Mouse (Mus musculus) gastrocnemius, postnatal 36 days (tissue): ENCODE data around the gene Sh3bgrl3. TPM values are rescaled to one million over a fixed set of nuclear protein-coding genes. Genes with fewer than 3 reads are reported as not detected.
A peak's percentile ranks its signal among the peaks of the same experiment; 100 is the strongest.

Experiments
- DNase-seq, 2 experiments: peaks; one replicate each; pipeline ENCODE4 v3.0.0; 2022
- intact Hi-C: fragments of 180-260 bp; cut with DNase I; formaldehyde crosslinking; loops from one replicate; pipeline ENCODE4 v1.15.1; 2025
- total RNA-seq, 2 experiments: library from RNA; stranded (reverse); gene quantifications; 2 replicates each; pipeline ENCODE4 v1.2.3; 2021

Sh3bgrl3 gene
- total RNA-seq, 2 experiments from 2014 or later: 17.1 to 19.7 TPM

- no peak for DNase-seq
- intact Hi-C loops: no loop called here
These were observed 14.6 kb downstream of the Sh3bgrl3 start for GRCm38 (mm10) chr4:134114038-134114437.

- DNase-seq: no peak
- intact Hi-C loops: no loop called here
These were observed 15.1 kb downstream of the Sh3bgrl3 start for GRCm38 (mm10) chr4:134113356-134113994.

GRCm38 (mm10) chr4:134112403-134112802 is 16.2 kb downstream of the Sh3bgrl3 start:
- intact Hi-C loops: no loop called here
- DNase-seq: no peak

GRCm38 (mm10) chr4:134110653-134111052 is 17.9 kb downstream of the Sh3bgrl3 start:
- no peak for DNase-seq
- intact Hi-C loops: no loop called here

- intact Hi-C loops: no loop called here
- DNase-seq: no peak
These were observed 20.4 kb downstream of the Sh3bgrl3 start for GRCm38 (mm10) chr4:134108196-134108595.

GRCm38 (mm10) chr4:134107730-134108129 is 20.9 kb downstream of the Sh3bgrl3 start:
- DNase-seq: no peak
- intact Hi-C loops: no loop called here

- no peak for DNase-seq
- intact Hi-C loops: no loop called here
These were observed 22.5 kb downstream of the Sh3bgrl3 start for GRCm38 (mm10) chr4:134106105-134106504.

GRCm38 (mm10) chr4:134102742-134103119 is 25.9 kb downstream of the Sh3bgrl3 start:
- intact Hi-C loops: no loop called here
- DNase-seq: no peak

GRCm38 (mm10) chr4:134101979-134102741 is 26.4 kb downstream of the Sh3bgrl3 start, which contains the start of gene Ubxn11:
TSS of gene Ubxn11 (plus strand) at chr4:134102570.
- intact Hi-C loops: no loop called here
- peak; percentile 68 to 70 for DNase-seq

GRCm38 (mm10) chr4:134100245-134100644 is 28.3 kb downstream of the Sh3bgrl3 start:
- DNase-seq: no peak
- intact Hi-C loops: no loop called here

- DNase-seq: no peak
- intact Hi-C loops: no loop called here
These were observed 30.0 kb downstream of the Sh3bgrl3 start for GRCm38 (mm10) chr4:134098628-134099027.

GRCm38 (mm10) chr4:134097015-134097608 is 31.5 kb downstream of the Sh3bgrl3 start:
- intact Hi-C loops: no loop called here
- no peak for DNase-seq

- intact Hi-C loops: no loop called here
These were observed 32.5 kb downstream of the Sh3bgrl3 start for GRCm38 (mm10) chr4:134096120-134096519.

GRCm38 (mm10) chr4:134094923-134095547 is 33.6 kb downstream of the Sh3bgrl3 start, which contains the start of gene Cd52:
TSS of gene Cd52 (minus strand) at chr4:134095082.
- DNase-seq: no peak
- intact Hi-C loops: no loop called here

More at GRCm38 (mm10) chr4:134096120-134096519, 32.5 kb downstream of the Sh3bgrl3 start:
- no peak for DNase-seq

GRCm38 (mm10) chr4:134094004-134094564 is 34.5 kb downstream of the Sh3bgrl3 start:
- intact Hi-C loops: no loop called here
- no peak for DNase-seq

- intact Hi-C loops: no loop called here
- DNase-seq: peak in 1 of 2 experiments; percentile 39
These were observed 36.0 kb downstream of the Sh3bgrl3 start for GRCm38 (mm10) chr4:134092382-134093288.

GRCm38 (mm10) chr4:134091225-134091529 is 37.4 kb downstream of the Sh3bgrl3 start:
- intact Hi-C loops: no loop called here
- DNase-seq: no peak

- intact Hi-C loops: no loop called here
- no peak for DNase-seq
These were observed 37.9 kb downstream of the Sh3bgrl3 start for GRCm38 (mm10) chr4:134090521-134091224.

GRCm38 (mm10) chr4:134089029-134089428 is 39.6 kb downstream of the Sh3bgrl3 start:
- intact Hi-C loops: no loop called here

More at GRCm38 (mm10) chr4:134089029-134089428, 39.6 kb downstream of the Sh3bgrl3 start:
- DNase-seq: no peak
